Mouse (Mus musculus) cerebellum, adult 8-10 months (tissue): ENCODE results near the gene Crlf1.

ENCODE experiments used
- DNase-seq: peaks from one replicate; pipeline ENCODE4 v3.0.0; 2022

Crlf1 gene

GRCm38 (mm10) chr8:70469295-70469916 lies 23.6 kb upstream of the Crlf1 start:
- DNase-seq = no peak

GRCm38 (mm10) chr8:70469938-70470337 lies 23.0 kb upstream of the Crlf1 start:
- DNase-seq = no peak

- DNase-seq = peak; percentile 57
These were observed 21.1 kb upstream of the Crlf1 start for GRCm38 (mm10) chr8:70471856-70472255.

- DNase-seq = peak; percentile 97
These were observed 16.4 kb upstream of the Crlf1 start, which contains the start of gene Klhl26 for GRCm38 (mm10) chr8:70476333-70477268. Gene Klhl26, minus strand, starts transcription at chr8:70476968.

- DNase-seq = no peak
These were observed 15.5 kb upstream of the Crlf1 start for GRCm38 (mm10) chr8:70477269-70477982.

- DNase-seq = no peak
These were observed 11.1 kb upstream of the Crlf1 start for GRCm38 (mm10) chr8:70481908-70482307.

GRCm38 (mm10) chr8:70482943-70483342 lies 10.0 kb upstream of the Crlf1 start:
- DNase-seq = no peak

GRCm38 (mm10) chr8:70486191-70486681 lies 6.7 kb upstream of the Crlf1 start:
- DNase-seq = peak; percentile 65

- peak; percentile 74 for DNase-seq
These were observed 5.9 kb upstream of the Crlf1 start, which contains the start of gene Tmem59l for GRCm38 (mm10) chr8:70486941-70487520. Gene Tmem59l, minus strand, starts transcription at chr8:70487358.

- DNase-seq = no peak
These were observed 4.8 kb upstream of the Crlf1 start for GRCm38 (mm10) chr8:70487993-70488796.

- DNase-seq = no peak
These were observed 4.0 kb upstream of the Crlf1 start for GRCm38 (mm10) chr8:70488931-70489470.

- DNase-seq = no peak
These were observed 3.4 kb upstream of the Crlf1 start for GRCm38 (mm10) chr8:70489576-70489975.

GRCm38 (mm10) chr8:70490061-70490879 lies 2.7 kb upstream of the Crlf1 start:
- no peak for DNase-seq

- DNase-seq = no peak
These were observed 2.0 kb upstream of the Crlf1 start for GRCm38 (mm10) chr8:70490880-70491495.

GRCm38 (mm10) chr8:70493692-70494415 lies 896 bp downstream of the Crlf1 start:
- DNase-seq = no peak

GRCm38 (mm10) chr8:70494416-70494945 lies 1.5 kb downstream of the Crlf1 start:
- DNase-seq = no peak

- no peak for DNase-seq
These were observed 2.2 kb downstream of the Crlf1 start for GRCm38 (mm10) chr8:70495001-70495770.

- no peak for DNase-seq
These were observed 2.8 kb downstream of the Crlf1 start for GRCm38 (mm10) chr8:70495771-70496062.
